Mouse (Mus musculus) MEL (cell line): Measurements from ENCODE around the gene Slc37a4. TPM values are rescaled to one million over a fixed set of nuclear protein-coding genes. Genes with fewer than 3 reads are reported as not detected.

Experiments
- DNase-seq: peaks from one replicate; pipeline ENCODE4 v3.0.0; 2011; ENCODE audit warnings: low read depth, low spot score
- H3K27ac ChIP-seq: 2 replicates; pipeline ENCODE4 v1.5.1; 2012; ENCODE audit warnings: low read depth, mild to moderate bottlenecking, control low read depth, low read length, moderate library complexity; ENCODE audit not compliant: control insufficient read depth
- H3K27me3 ChIP-seq, 2 experiments: fragments of 150-350 bp in 1 of 2; sonication (generic) in 1 of 2; 2 replicates each; pipeline ENCODE4 v1.6.1; 2012; ENCODE audit warnings: low read length in 2 of 2, mild to moderate bottlenecking in 2 of 2, improper control_type of control experiment in 1 of 2, moderate library complexity in 1 of 2; ENCODE audit not compliant: insufficient read depth in 2 of 2, control insufficient read depth in 1 of 2
- H3K36me3 ChIP-seq, 2 experiments: 2 replicates each; pipeline ENCODE4 v1.6.1; 2012 to 2014; ENCODE audit warnings: low read length in 2 of 2, improper control_type of control experiment in 1 of 2, inconsistent platforms in 1 of 2, mild to moderate bottlenecking in 1 of 2; ENCODE audit not compliant: insufficient read depth in 2 of 2, control insufficient read depth in 1 of 2
- H3K4me1 ChIP-seq, 2 experiments: fragments of 150-350 bp in 1 of 2; sonication (generic) in 1 of 2; 2 replicates each; pipeline ENCODE4 v1.6.1; 2012; ENCODE audit warnings: low read length in 2 of 2, improper control_type of control experiment in 1 of 2, mild to moderate bottlenecking in 1 of 2; ENCODE audit not compliant: insufficient read depth in 2 of 2, control insufficient read depth in 1 of 2
- H3K4me3 ChIP-seq, 2 experiments: fragments of 150-350 bp in 1 of 2; sonication (generic) in 1 of 2; 2 replicates each; pipeline ENCODE4 v1.5.1; 2012; ENCODE audit warnings: low read depth in 2 of 2, low read length in 2 of 2, mild to moderate bottlenecking in 2 of 2, moderate library complexity in 2 of 2, control low read depth in 1 of 2, improper control_type of control experiment in 1 of 2; ENCODE audit not compliant: control insufficient read depth in 1 of 2, insufficient read depth in 1 of 2
- H3K79me2 ChIP-seq: 2 replicates; pipeline ENCODE4 v1.6.1; 2012; ENCODE audit warnings: mild to moderate bottlenecking, low read length, moderate library complexity; ENCODE audit not compliant: control insufficient read depth, poor library complexity, insufficient read depth
- H3K9ac ChIP-seq: 2 replicates; pipeline ENCODE4 v1.6.1; 2012; ENCODE audit warnings: low read depth, mild to moderate bottlenecking, control low read depth, low read length, moderate library complexity; ENCODE audit not compliant: control insufficient read depth, poor library complexity, severe bottlenecking
- H3K9me3 ChIP-seq: fragments of 150-350 bp; sonication (generic); replicated peaks from 2 replicates; pipeline ENCODE4 v1.6.1; 2012; ENCODE audit warnings: mild to moderate bottlenecking, low read length, improper control_type of control experiment, moderate library complexity; ENCODE audit not compliant: insufficient read depth
- BHLHE40 ChIP-seq: IDR thresholded peaks from 2 replicates; pipeline ENCODE4 v1.6.1; 2012; ENCODE audit warnings: low read depth, mild to moderate bottlenecking, inconsistent platforms, low read length, improper control_type of control experiment, borderline replicate concordance
- CHD2 ChIP-seq: IDR thresholded peaks from 2 replicates; pipeline ENCODE4 v1.6.1; 2011; ENCODE audit warnings: low read length, improper control_type of control experiment
- CTCF ChIP-seq, 3 experiments: IDR thresholded peaks in 2 of 3; conservative IDR thresholded peaks in 1 of 3; 2 replicates each; pipeline ENCODE4 v1.5.1; 2011 to 2012; ENCODE audit warnings: low read length in 3 of 3, low read depth in 2 of 3, mild to moderate bottlenecking in 2 of 3, improper control_type of control experiment in 1 of 3, inconsistent platforms in 1 of 3, mixed read lengths in 1 of 3, moderate library complexity in 1 of 3; ENCODE audit not compliant: control insufficient read depth in 1 of 3, insufficient read depth in 1 of 3, poor library complexity in 1 of 3, severe bottlenecking in 1 of 3
- E2F4 ChIP-seq: IDR thresholded peaks from 2 replicates; pipeline ENCODE4 v1.6.1; 2011; ENCODE audit warnings: low read depth, low read length, improper control_type of control experiment, borderline replicate concordance
- ELF1 ChIP-seq: IDR thresholded peaks from 2 replicates; pipeline ENCODE4 v1.6.1; 2014; ENCODE audit warnings: low read depth, mild to moderate bottlenecking, inconsistent platforms, low read length, improper control_type of control experiment, moderate library complexity
- EP300 ChIP-seq, 2 experiments: IDR thresholded peaks; 2 replicates each; pipeline ENCODE4 v1.6.1; 2011; ENCODE audit warnings: improper control_type of control experiment in 2 of 2, low read length in 2 of 2, low read depth in 1 of 2, mild to moderate bottlenecking in 1 of 2
- ETS1 ChIP-seq: IDR thresholded peaks from 2 replicates; pipeline ENCODE4 v1.6.1; 2012; ENCODE audit warnings: low read depth, mild to moderate bottlenecking, inconsistent platforms, low read length, improper control_type of control experiment, moderate library complexity
- GABPA ChIP-seq: IDR thresholded peaks from 2 replicates; pipeline ENCODE4 v1.6.1; 2012; ENCODE audit warnings: low read depth, mild to moderate bottlenecking, inconsistent platforms, low read length, improper control_type of control experiment, moderate library complexity
- GATA1 ChIP-seq: IDR thresholded peaks from 2 replicates; pipeline ENCODE4 v1.6.1; 2011; ENCODE audit warnings: low read depth, low read length, improper control_type of control experiment
- HCFC1 ChIP-seq: IDR thresholded peaks from 2 replicates; pipeline ENCODE4 v1.6.1; 2012; ENCODE audit warnings: low read depth, mild to moderate bottlenecking, inconsistent platforms, low read length, improper control_type of control experiment, moderate library complexity
- JUND ChIP-seq: IDR thresholded peaks from 2 replicates; pipeline ENCODE4 v1.6.1; 2011; ENCODE audit warnings: low read depth, mild to moderate bottlenecking, improper control_type of control experiment, low read length
- MAFK ChIP-seq: IDR thresholded peaks from 2 replicates; pipeline ENCODE4 v1.6.1; 2011; ENCODE audit warnings: low read depth, mild to moderate bottlenecking, low read length, improper control_type of control experiment, borderline replicate concordance
- MAX ChIP-seq: IDR thresholded peaks from 2 replicates; pipeline ENCODE4 v1.6.1; 2011; ENCODE audit warnings: low read length, improper control_type of control experiment
- MAZ ChIP-seq: IDR thresholded peaks from 2 replicates; pipeline ENCODE4 v1.6.1; 2012; ENCODE audit warnings: low read depth, mild to moderate bottlenecking, inconsistent platforms, low read length, improper control_type of control experiment
- MEF2A ChIP-seq: IDR thresholded peaks from 2 replicates; pipeline ENCODE4 v1.6.1; 2014; ENCODE audit warnings: low read depth, mild to moderate bottlenecking, inconsistent platforms, low read length, improper control_type of control experiment; ENCODE audit not compliant: poor library complexity, insufficient replicate concordance, severe bottlenecking; ENCODE audit errors: extremely low read depth
- MXI1 ChIP-seq: IDR thresholded peaks from 2 replicates; pipeline ENCODE4 v1.6.1; 2011; ENCODE audit warnings: mild to moderate bottlenecking, low read depth, low read length, improper control_type of control experiment
- MYB ChIP-seq: IDR thresholded peaks from 2 replicates; pipeline ENCODE4 v1.6.1; 2011; ENCODE audit warnings: mild to moderate bottlenecking, low read depth, low read length, improper control_type of control experiment
- MYC ChIP-seq: IDR thresholded peaks from 2 replicates; pipeline ENCODE4 v1.6.1; 2011; ENCODE audit warnings: low read depth, mild to moderate bottlenecking, low read length, improper control_type of control experiment, moderate library complexity
- NRF1 ChIP-seq: IDR thresholded peaks from 2 replicates; pipeline ENCODE4 v1.6.1; 2014; ENCODE audit warnings: low read depth, mild to moderate bottlenecking, inconsistent platforms, low read length, improper control_type of control experiment, moderate library complexity; ENCODE audit not compliant: poor library complexity, insufficient read depth, severe bottlenecking
- POLR2AphosphoS2 ChIP-seq: IDR thresholded peaks from 2 replicates; pipeline ENCODE4 v1.6.1; 2011; ENCODE audit warnings: low read length, improper control_type of control experiment
- POLR2AphosphoS5 ChIP-seq: IDR thresholded peaks from 2 replicates; pipeline ENCODE4 v1.6.1; 2012; ENCODE audit warnings: low read depth, borderline replicate concordance, mild to moderate bottlenecking, inconsistent platforms, low read length, moderate library complexity, mixed read lengths
- RAD21 ChIP-seq: IDR thresholded peaks from 2 replicates; pipeline ENCODE4 v1.6.1; 2011; ENCODE audit warnings: mild to moderate bottlenecking, low read depth, low read length, improper control_type of control experiment
- RCOR1 ChIP-seq: IDR thresholded peaks from 2 replicates; pipeline ENCODE4 v1.6.1; 2012; ENCODE audit warnings: low read depth, mild to moderate bottlenecking, inconsistent platforms, low read length, improper control_type of control experiment
- SMC3 ChIP-seq: IDR thresholded peaks from 2 replicates; pipeline ENCODE4 v1.6.1; 2011; ENCODE audit warnings: low read depth, low read length, improper control_type of control experiment
- TAL1 ChIP-seq: IDR thresholded peaks from 2 replicates; pipeline ENCODE4 v1.6.1; 2012; ENCODE audit warnings: mild to moderate bottlenecking, inconsistent platforms, low read length, moderate library complexity, mixed read lengths
- TBP ChIP-seq: IDR thresholded peaks from 2 replicates; pipeline ENCODE4 v1.8.0; 2011; ENCODE audit warnings: low read depth, low read length, improper control_type of control experiment
- TCF12 ChIP-seq: IDR thresholded peaks from 2 replicates; pipeline ENCODE4 v1.6.1; 2014; ENCODE audit warnings: low read depth, mild to moderate bottlenecking, inconsistent platforms, low read length, improper control_type of control experiment, moderate library complexity
- UBTF ChIP-seq: IDR thresholded peaks from 2 replicates; pipeline ENCODE4 v1.6.1; 2012; ENCODE audit warnings: low read depth, mild to moderate bottlenecking, inconsistent platforms, low read length, improper control_type of control experiment, moderate library complexity, borderline replicate concordance; ENCODE audit not compliant: insufficient read depth
- USF2 ChIP-seq, 2 experiments: IDR thresholded peaks; 2 replicates each; pipeline ENCODE4 v1.6.1; 2011 to 2012; ENCODE audit warnings: improper control_type of control experiment in 2 of 2, low read length in 2 of 2, borderline replicate concordance in 1 of 2, inconsistent platforms in 1 of 2, low read depth in 1 of 2, mild to moderate bottlenecking in 1 of 2; ENCODE audit not compliant: insufficient read depth in 1 of 2
- ZC3H11A ChIP-seq: IDR thresholded peaks from 2 replicates; pipeline ENCODE4 v1.6.1; 2012; ENCODE audit warnings: low read depth, mild to moderate bottlenecking, inconsistent platforms, low read length, improper control_type of control experiment
- ZMIZ1 ChIP-seq: IDR thresholded peaks from 2 replicates; pipeline ENCODE4 v1.6.1; 2012; ENCODE audit warnings: low read depth, mild to moderate bottlenecking, inconsistent platforms, low read length, improper control_type of control experiment, moderate library complexity
- ZNF384 ChIP-seq: IDR thresholded peaks from 2 replicates; pipeline ENCODE4 v1.6.1; 2012; ENCODE audit warnings: low read depth, mild to moderate bottlenecking, inconsistent platforms, low read length, improper control_type of control experiment
- polyA plus RNA-seq, 2 experiments: library from polyadenylated mRNA; stranded (reverse) in 1 of 2; unstranded in 1 of 2; fragments of >175 nt in 1 of 2; fragments of >200 nt in 1 of 2; gene quantifications; 2 replicates each; pipeline versions ENCODE4 v1.2.1 to v1.2.4; 2012; ENCODE audit warnings: low replicate concordance in 2 of 2, low read depth in 1 of 2; ENCODE audit not compliant: insufficient read length in 2 of 2, insufficient read depth in 1 of 2, missing spikeins in 1 of 2
- total RNA-seq: library from RNA; depleted of rRNA; stranded (reverse); fragments of 300-350 nt; gene quantifications from 2 replicates; pipeline ENCODE4 v1.2.3, GENCODE M21; 2012

Gene Slc37a4
- total and polyA plus RNA-seq, 3 experiments, result 29.0 to 35.3 TPM; not detected in 1

- TF ChIP-seq SMC3 (0 out of 2 replicates have a peak, but pooled peaks have one; percentile 13), ZC3H11A (no peak)
Observed at GRCm38 (mm10) chr9:44432577-44433185, 36.0 kb downstream of the Slc37a4 start (continued).

- Histone ChIP-seq H3K9ac (no peak overlapping the region; the same call in 1 of the 2 replicates), H3K9me3 (no peaks in the 10 kb centered on the region), H3K27me3 (no peaks in the 10 kb centered on the region; a peak in 1 of 4 replicates), H3K4me3 (no peak overlapping the region), H3K27ac (no peak overlapping the region), H3K4me1 (peaks cover 0 to 4% of the 10 kb centered on the region in 2 experiments; a peak in 1 of 4 replicates), H3K79me2 (no peaks in the 10 kb centered on the region), H3K36me3 (peaks cover 0 to 2% of the 10 kb centered on the region in 2 experiments; a peak in 1 of 4 replicates)
- TF ChIP-seq MEF2A (no peak), ZC3H11A (no peak), ZMIZ1 (no peak), BHLHE40 (no peak), GATA1 (no peak), E2F4 (no peak), POLR2AphosphoS2 (no peak), NRF1 (no peak), ELF1 (peak; percentile 51; the same call in 1 of the 2 replicates), MAX (no peak), EP300 (IDR thresholded peaks at IDR 0.05; ENCODE audit: low read depth in 1 of 2, low read length in 2 of 2) (0 out of 4 replicates have a peak, but pooled peaks of 1 of the 2 experiments have one; percentile 28), GABPA (no peak), RCOR1 (no peak), JUND (no peak), MXI1 (no peak), TBP (no peak), CHD2 (no peak), SMC3 (no peak), CTCF (IDR thresholded peaks at IDR 0.05 in 2 of 3, conservative IDR thresholded peaks at IDR 0.05 in 1 of 3; ENCODE audit: control insufficient read depth in 1 of 3, insufficient read depth in 1 of 3, low read depth in 2 of 3, low read length in 3 of 3, poor library complexity in 1 of 3, severe bottlenecking in 1 of 3) (no peak), POLR2AphosphoS5 (no peak), TAL1 (no peak), MAZ (no peak), MAFK (no peak), TCF12 (no peak), MYC (no peak), RAD21 (no peak), ZNF384 (no peak), HCFC1 (no peak), USF2 (IDR thresholded peaks at IDR 0.05; ENCODE audit: borderline replicate concordance in 1 of 2, insufficient read depth in 1 of 2, low read depth in 1 of 2, low read length in 2 of 2) (no peak), MYB (no peak), ETS1 (0 out of 2 replicates have a peak, but pooled peaks have one; percentile 22), UBTF (0 out of 2 replicates have a peak, but pooled peaks have one; percentile 57)
- DNase-seq, result peak; percentile 83
Observed at GRCm38 (mm10) chr9:44435747-44436146, 39.1 kb downstream of the Slc37a4 start.
